Mouse (Mus musculus) gastrocnemius, postnatal 25 days (tissue): Measurements from ENCODE around the gene Akap2. TPM values are rescaled to one million over a fixed set of nuclear protein-coding genes. Genes with fewer than 3 reads are reported as not detected.

Source experiments
- DNase-seq: peaks from one replicate; pipeline ENCODE4 v3.0.0; 2022
- total RNA-seq, 2 experiments: library from RNA; stranded (reverse); gene quantifications; 1 replicate in 1 of 2; 2 replicates in 1 of 2; pipeline ENCODE4 v1.2.3; 2021

Akap2 gene
- total RNA-seq, 2 experiments from 2014 or later, result 34.3 to 35.9 TPM

DNA sequence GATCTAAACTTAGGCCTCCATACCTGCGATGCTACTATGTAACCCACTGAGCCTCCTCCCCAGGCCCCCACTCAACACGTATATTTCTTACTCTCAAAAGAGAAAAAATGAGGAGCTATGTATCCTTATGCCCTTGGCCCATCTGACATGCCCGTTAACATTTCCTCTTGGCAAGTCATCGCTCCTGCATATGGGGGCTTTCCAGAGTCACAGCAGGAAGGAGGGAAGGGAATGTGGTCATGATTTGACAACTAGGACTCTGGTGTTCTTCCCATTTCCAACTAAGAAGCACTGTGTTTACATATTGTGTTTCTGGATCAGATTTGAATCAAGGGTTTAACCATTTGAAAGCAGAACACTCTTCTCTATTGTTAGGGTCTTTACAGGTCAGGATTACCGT is 15.9 kb upstream of the Akap2 start:
- no peak for DNase-seq

DNA sequence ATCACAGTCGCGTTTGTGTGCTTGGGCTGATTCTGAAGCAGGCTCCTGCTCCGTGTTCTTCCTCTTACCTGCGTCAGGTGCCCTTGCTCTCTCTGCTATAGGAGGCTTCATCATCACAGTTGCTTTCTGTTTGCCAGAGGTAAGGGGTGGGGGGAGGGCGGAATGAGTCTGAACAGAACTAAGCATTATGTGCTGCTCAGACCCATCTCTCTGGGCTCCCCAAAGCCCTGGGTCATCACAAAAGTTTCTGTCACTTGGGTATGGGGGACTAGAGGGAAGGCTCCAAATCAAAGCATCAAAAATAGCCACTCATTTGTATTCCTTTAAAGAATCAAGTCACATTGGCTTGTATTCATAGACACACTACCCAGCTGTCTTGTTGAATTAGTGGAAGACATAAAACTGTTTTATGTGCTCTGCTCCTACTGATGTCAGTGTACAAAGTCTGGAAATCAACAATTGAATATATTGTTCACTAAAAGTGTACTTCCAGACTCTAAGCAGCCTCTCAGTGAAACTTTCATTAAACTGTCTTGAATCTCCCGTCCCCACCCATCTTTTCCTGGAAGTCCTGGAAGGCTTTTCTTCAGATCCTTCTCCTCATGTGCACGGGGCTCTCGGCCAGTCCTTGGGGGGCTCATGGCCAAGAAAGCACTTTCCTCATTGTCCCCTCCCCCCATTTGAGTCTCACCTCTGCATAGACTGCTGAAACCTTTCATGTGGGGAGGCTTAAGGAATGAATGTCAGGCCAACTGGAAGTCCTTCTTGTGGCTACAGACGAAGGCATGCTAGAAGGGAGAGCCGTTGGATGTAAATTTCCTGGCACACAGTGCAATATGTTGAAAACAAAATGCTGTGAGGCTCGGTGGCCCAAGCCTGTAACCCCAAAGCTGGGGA is 13.6 kb upstream of the Akap2 start:
- DNase-seq, result no peak

GRCm38 (mm10) chr4:57704575-57704974 is 12.9 kb upstream of the Akap2 start:
- no peak for DNase-seq

DNA sequence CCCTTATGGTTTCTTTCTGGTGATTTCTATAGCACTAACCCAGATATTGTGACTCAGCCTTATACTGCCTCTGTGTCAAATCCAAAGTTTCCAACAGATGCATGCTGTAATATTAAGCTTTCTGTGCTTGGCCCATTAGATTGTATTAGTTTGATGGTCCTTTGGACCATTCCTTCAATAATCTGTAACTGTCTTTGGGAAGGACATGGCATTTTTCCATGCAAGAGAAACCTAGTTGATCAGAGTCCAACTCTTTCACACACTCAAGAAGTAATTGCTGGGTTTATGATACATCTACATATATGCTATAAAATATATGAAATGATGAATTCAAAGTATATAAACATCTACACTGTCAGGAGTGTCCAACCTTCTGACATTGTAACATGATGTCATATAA is 1.6 kb upstream of the Akap2 start:
- no peak for DNase-seq

GRCm38 (mm10) chr4:57716735-57717134 is 722 bp upstream of the Akap2 start:
- DNase-seq, result no peak

DNA sequence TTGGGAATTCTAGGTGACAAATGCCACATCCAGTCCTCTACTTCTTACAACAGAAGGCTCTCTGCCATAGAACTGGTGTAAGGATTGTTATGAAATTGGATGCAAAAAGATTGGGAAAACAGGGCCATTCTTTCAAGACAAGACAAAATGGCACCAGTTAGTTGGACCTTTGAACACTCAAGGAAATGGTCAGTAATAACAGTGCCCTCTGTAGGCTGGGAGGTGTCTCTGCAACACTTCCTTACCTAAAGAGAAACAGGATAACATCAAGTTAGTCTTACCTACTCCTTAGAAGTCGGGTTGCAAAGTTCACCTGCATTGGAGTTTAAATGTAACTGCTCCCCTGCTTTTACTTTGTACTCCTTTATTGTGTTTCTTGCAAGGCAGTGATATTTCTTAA is 1.9 kb downstream of the Akap2 start:
- no peak for DNase-seq

GRCm38 (mm10) chr4:57720869-57721361 is 3.5 kb downstream of the Akap2 start:
- no peak for DNase-seq

- DNase-seq, result no peak
Measured at GRCm38 (mm10) chr4:57722296-57722695, 4.8 kb downstream of the Akap2 start.

DNA sequence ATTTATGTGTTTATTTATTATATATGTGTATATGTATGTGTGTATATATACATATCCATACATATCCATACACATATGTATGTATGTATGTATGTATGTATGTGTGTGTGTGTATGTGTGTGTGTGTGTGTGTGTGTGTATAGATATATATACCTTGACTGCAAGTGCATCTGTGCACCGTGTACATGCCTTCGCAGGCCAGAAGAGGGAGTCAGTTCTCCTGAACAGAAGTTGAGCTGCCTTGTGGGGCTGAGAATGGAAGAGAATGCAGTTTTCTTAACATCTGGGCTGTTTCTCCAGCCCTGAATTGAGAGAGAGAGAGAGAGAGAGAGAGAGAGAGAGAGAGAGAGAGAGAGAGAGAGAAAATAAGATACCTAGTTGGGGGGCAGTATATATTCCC is 6.2 kb downstream of the Akap2 start:
- DNase-seq, result no peak

DNA sequence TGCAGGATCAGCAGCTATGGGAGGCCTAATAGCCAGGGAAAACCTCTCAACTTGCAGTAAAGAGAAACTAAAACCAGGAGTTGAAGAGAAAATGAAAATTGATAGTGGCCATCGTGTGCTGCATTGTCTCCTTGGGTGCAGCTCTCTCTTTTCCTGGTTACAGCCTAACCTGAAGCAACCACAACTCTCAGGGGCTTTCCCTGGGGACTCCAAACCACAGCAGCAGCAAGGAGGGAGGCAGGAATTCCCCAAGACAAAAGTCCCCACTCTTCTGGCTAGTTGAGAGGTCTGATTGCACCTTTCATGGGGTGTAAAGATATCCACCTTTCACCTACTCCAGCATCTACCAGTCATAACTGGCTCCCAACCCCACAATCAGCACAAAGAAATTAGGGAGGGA is 8.1 kb downstream of the Akap2 start:
- no peak for DNase-seq

DNA sequence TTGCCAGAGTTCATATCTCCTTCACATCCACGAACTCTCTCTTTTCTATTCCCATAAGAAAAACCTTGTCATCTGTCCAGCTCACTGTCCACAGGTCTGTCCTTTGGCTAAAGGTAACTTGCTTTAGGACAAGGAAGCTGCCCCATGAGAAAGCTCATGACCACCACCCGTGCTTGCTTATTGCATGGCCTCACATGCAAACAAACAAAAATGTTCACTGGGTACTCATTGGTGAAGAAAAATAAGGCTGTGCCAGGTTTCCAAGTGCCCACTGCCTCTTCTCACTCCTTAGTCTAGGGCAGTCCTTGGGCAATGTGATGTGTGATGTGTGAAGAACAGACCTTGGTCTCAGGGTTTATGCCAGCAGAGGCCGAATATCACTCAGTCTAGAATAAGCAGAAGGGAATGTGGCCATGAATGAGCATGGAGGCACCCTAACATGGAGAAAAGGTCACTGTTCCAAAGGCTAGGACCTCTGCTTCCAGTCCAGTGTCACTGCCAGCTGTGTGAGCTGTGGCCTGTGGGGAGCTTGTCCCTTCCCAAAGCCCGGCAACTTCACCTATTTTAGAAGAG is 11.2 kb downstream of the Akap2 start:
- DNase-seq, result no peak

GRCm38 (mm10) chr4:57730047-57730446 is 12.6 kb downstream of the Akap2 start:
- DNase-seq, result no peak

DNA sequence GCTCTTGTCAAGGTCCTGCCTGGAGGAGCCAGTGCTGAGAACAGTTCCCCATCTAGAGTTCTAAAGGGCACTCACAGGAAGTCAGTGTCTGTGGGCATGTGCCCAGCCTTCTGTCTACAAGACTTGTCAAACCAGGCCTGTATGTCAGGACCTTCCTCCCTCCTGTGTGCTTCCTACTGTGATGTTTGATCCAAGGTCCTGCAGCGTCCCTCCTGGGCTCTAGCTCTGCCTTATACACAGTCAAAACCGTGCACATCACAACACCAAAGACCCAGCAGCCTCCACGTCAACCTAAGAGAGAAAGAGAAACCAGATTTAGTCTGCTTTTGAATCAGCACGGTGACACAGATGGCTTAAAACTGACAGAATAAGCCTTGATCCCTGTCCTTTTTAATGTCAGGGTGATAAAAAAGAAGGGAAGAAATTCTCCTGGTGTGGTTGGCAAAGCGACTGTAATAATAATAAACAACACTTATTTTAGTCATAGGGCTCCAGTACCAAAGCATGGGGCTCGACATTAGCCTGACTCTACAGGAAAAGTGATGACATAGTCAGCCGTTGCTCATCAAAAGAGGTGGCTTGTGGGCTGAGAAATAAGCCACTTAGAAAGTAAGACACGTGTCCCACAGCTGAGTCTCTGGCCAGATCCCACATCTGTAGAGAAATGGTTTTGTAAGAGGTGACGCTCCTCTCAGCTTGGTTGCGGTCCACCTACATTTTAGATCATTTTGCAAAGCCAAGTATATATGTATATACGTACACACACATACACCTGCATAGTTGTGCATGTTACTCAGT is 13.5 kb downstream of the Akap2 start:
- no peak for DNase-seq

GRCm38 (mm10) chr4:57732351-57732750 is 14.9 kb downstream of the Akap2 start:
- no peak for DNase-seq

DNA sequence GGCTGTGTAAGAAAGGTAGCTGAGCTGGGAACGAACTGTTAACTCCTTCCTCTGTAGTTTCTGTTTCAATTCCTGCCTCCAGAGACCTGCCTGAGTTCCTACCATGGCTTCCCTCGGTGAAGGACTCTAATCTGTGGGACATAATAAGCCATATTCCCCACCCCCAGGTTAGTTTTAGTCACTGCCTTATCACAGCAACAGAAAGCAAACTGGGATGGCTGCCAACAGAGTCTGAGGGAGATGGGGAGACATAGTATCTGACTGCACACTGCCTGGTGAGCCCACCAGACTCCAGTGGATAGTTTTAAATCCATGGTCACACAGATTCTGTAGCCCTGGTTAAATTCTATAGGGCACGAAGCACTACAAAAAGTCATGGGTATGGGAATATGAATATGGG is 16.0 kb downstream of the Akap2 start:
- DNase-seq, result no peak

GRCm38 (mm10) chr4:57735426-57735825 is 18.0 kb downstream of the Akap2 start:
- DNase-seq, result no peak

DNA sequence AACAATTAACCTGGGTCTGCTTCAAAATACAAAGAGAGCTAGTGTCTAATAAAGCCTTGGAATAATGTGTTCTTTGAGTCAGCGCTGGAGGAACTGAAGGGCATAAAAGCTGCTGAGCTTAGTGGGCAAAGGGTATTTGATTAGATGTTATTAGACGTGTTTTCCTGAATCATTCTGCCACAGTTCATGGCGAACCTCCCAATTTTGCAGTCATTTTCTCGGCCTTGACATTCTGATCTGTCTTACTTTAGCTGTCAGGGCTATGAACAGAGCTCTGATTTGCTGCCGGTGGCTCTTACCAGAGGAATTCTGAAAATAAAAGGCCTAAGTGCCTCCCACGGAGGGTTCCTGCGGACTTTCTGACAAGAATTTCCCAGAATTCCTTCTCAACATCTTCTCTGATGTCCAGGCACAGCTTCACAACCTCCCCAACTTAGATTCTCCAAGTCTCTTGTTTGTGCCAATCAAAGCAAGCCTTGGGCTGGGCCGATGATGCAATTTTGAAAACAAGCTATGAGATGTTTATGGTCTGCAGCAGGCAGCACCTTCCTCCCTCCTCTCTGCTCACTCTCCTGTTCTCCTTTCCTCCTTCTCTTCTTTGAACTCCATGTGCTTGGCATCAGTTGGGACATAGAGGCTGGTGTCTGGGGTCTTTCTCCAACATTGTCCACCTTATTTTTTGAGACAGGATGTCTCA is 21.5 kb downstream of the Akap2 start:
- DNase-seq, result no peak

DNA sequence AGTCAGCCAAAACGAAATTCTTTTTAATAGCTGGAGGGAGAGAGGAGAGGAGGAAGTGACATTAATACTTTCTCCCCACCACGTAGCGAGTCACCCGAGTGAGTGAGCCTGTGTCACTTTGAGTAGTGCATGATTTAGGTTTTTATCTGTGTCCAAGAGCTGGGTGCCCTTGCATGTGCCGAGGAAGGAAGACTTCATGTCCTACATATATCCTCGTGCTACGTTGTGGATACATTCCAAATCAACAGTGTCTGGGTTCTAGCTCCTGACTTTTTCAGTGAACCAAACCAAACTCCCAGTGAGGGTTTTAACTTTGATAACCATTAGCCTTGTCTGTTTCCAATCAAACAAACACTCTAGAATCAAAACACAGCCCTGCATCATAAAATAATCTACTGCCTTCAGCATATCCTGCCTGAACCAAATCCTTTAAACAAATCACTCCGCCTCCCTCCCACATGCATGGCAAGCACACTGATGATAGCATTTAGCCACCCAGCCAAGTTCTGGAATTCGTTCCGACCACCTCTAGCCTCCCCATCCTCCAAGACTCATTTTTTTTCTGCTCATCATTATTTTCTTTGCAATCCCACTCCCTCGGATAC is 26.0 kb downstream of the Akap2 start:
- DNase-seq, result no peak

- no peak for DNase-seq
Measured at GRCm38 (mm10) chr4:57750651-57751050, 33.2 kb downstream of the Akap2 start.

GRCm38 (mm10) chr4:57751054-57751453 is 33.6 kb downstream of the Akap2 start:
- DNase-seq, result no peak

DNA sequence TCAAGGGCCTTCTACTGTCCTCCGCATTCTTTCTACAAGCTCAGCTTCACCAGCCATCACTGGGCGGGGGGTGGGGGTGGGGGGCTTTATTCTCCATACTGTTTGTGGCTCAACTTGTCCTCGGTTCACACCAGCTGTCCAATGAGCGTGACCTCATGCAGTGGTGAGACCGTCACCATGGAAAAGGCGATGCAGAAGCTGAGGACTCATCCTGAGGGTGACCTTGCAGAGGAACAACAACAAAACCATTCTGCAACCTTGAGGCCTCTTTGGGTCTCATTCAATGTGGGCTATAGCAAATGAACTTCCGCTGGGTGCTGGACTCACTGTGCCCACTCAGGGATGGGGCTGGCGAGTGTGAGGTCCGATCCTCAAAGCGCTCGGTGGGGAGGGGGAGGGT is 34.1 kb downstream of the Akap2 start:
- DNase-seq, result no peak

GRCm38 (mm10) chr4:57755085-57755484 is 37.6 kb downstream of the Akap2 start:
- DNase-seq, result no peak
